Comparison of ENCODE assay signal across 9 mouse cellular contexts in genomic region chr8:106633361-106634158, GRCm38 (mm10). TPM values are rescaled to one million over a fixed set of nuclear protein-coding genes. Genes with fewer than 3 reads are reported as not detected.
DNase-seq lines count a peak whose midpoint lies in the region; ATAC-seq and TF ChIP-seq lines count a peak whose summit lies in the region.
"Had no signal": no experiment of that assay in that cellular context is flagged by ENCODE, and none has a peak within 500 bp of the region (broad histone marks: within the 10 kb centered on the region; RNA-seq: fewer than 3 reads in every experiment).

No protein-coding gene starts in this region.

- DNase-seq in kidney, postnatal 36 days: peak; percentile 81 to 87
- DNase-seq in layer of hippocampus, adult 8-10 months (ENCODE audit: low spot score in 2 of 2): no peak
- no peak for DNase-seq in layer of hippocampus, postnatal 25 days (ENCODE audit: extremely low spot score in 1 of 2, low spot score in 1 of 2)
- DNase-seq in adipocyte (ENCODE audit: low spot score): no peak
- no peak for DNase-seq in ovary, postnatal 14 days (ENCODE audit: low spot score)

- no peaks in the 10 kb centered on the region for H3K9me3 ChIP-seq in E14TG2a.4 (ENCODE audit: low read length)
- H3K9me3 ChIP-seq in stomach, embryonic 15.5 days: no peaks in the 10 kb centered on the region
- H3K9me3 ChIP-seq: embryonic facial prominence, embryonic 10.5 days had no signal

- TF ChIP-seq CTCF in E14TG2a.4 (conservative IDR thresholded peaks at IDR 0.05; ENCODE audit: low read length): no peak

- H3K36me3 ChIP-seq in E14TG2a.4 (ENCODE audit: insufficient read depth, low read length): peaks cover 17% of the 10 kb centered on the region
- H3K36me3 ChIP-seq in stomach, embryonic 15.5 days: no peaks in the 10 kb centered on the region
- H3K36me3 ChIP-seq: embryonic facial prominence, embryonic 10.5 days had no signal

- H3K9ac ChIP-seq in stomach, embryonic 15.5 days: no peak overlapping the region

- H3K4me1 ChIP-seq in E14TG2a.4 (replicated peaks; ENCODE audit: low read depth, low read length): peaks cover 100% of the 10 kb centered on the region
- H3K4me1 ChIP-seq in stomach, embryonic 15.5 days: peaks cover 49% of the 10 kb centered on the region

- H3K4me3 ChIP-seq in E14TG2a.4 (replicated peaks; ENCODE audit: low read length): peak overlapping the region; percentile 39
- H3K4me3 ChIP-seq in stomach, embryonic 15.5 days (replicated peaks): no peak overlapping the region
- H3K4me3 ChIP-seq: embryonic facial prominence, embryonic 10.5 days had no signal

- 54% methylated on average over 17 of the region's 17 CpGs for WGBS in stomach, embryonic 15.5 days

- H3K4me2 ChIP-seq in stomach, embryonic 15.5 days: peak overlapping the region; percentile 1; the same call in 1 of the 2 replicates

- H3K27me3 ChIP-seq in E14TG2a.4 (ENCODE audit: insufficient read depth, low read length): no peaks in the 10 kb centered on the region
- no peaks in the 10 kb centered on the region for H3K27me3 ChIP-seq in stomach, embryonic 15.5 days (replicated peaks)

- H3K27ac ChIP-seq in stomach, embryonic 15.5 days: peak overlapping the region; percentile 51; the same call in 1 of the 2 replicates
- H3K27ac ChIP-seq: embryonic facial prominence, embryonic 10.5 days had no signal

- peak; percentile 81 to 83 for ATAC-seq in hematopoietic stem cell, adult 5-6 weeks (replicated peaks in 1 of 2; ENCODE audit: insufficient read depth in 1 of 2, low FRiP score in 2 of 2, low TSS enrichment in 1 of 2, low read depth in 1 of 2, poor library complexity in 2 of 2, severe bottlenecking in 2 of 2)
- peak; percentile 75; the same call in 1 of the 2 replicates for ATAC-seq in stomach, embryonic 15.5 days (ENCODE audit: insufficient read depth, low FRiP score, low read depth)

RNA-seq across cellular contexts. Expression of gene Cdh1, which starts 30.4 kb away (rescaled TPM):
- 0.60 and 0.88 TPM in 2 replicates for total RNA-seq in hematopoietic stem cell, adult 5-6 weeks (2017)
- polyA plus RNA-seq in stomach, embryonic 15.5 days (2015; fragmentation: Nextera tagmentation; extraction: Ambion mirVana): 163 and 189 TPM in 2 replicates
- 1 to 10 TPM; 1.1 to 3.0 (median 1.2) TPM for total RNA-seq in layer of hippocampus, adult 8-10 months (2022)
- under 1 TPM; 0.42 to 0.59 TPM for total RNA-seq in layer of hippocampus, postnatal 25 days (2021)

RNA-seq across cellular contexts. Expression of gene Tango6, which starts 49.3 kb away (rescaled TPM):
- total RNA-seq in hematopoietic stem cell, adult 5-6 weeks (2017): 5.4 and 6.2 TPM in 2 replicates
- 7.8 and 9.5 TPM in 2 replicates for polyA plus RNA-seq in stomach, embryonic 15.5 days (2015; fragmentation: Nextera tagmentation; extraction: Ambion mirVana)
- 1 to 10 TPM; 6.4 to 7.3 (median 7.0) TPM for total RNA-seq in layer of hippocampus, adult 8-10 months (2022)
- 1 to 10 TPM; 5.7 to 7.1 TPM for total RNA-seq in layer of hippocampus, postnatal 25 days (2021)

Comparison
In these comparisons a context has a peak if more than half of its experiments do, and no peak if none do; other contexts are left out.
1. DNase-seq: peak in kidney, postnatal 36 days (2 of 2); none in layer of hippocampus, adult 8-10 months (0 of 2), layer of hippocampus, postnatal 25 days (0 of 2), adipocyte (single experiment) and ovary, postnatal 14 days (single experiment).